Mouse (Mus musculus): ENCODE measurements around the gene Gria2.

DNA sequence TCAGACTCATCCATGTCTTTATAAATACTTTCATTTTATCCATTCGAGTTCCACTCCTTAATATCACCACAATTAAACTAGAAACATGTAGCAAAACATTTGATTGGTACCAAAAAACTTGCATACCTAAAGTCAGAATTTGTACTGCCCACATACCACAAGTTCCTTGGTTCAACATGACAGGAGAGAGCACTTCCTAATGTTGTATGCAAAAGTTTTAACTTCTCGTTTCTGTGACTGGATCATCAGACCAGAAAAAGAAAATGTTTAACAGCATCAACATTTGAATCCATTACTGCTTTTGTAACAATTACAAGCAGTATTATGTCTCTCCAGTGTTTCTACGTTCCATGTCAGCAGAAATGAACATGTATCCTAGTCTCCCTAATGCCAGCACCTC lies 9.6 kb upstream of the Gria2 start:
- no peak for TF ChIP-seq EP300 (IDR thresholded peaks at IDR 0.05; ENCODE audit: low read depth)
- TF ChIP-seq CTCF (IDR thresholded peaks at IDR 0.05; ENCODE audit: low read depth): no peak
